Mouse (Mus musculus) embryonic facial prominence, embryonic 11.5 days (tissue): ENCODE measurements around the gene Clpsl2. TPM values are rescaled to one million over a fixed set of nuclear protein-coding genes. Genes with fewer than 3 reads are reported as not detected.

ENCODE experiments used
- ATAC-seq: fragments of 200-750 bp; cut with Nextera tagmentation; replicated peaks from 2 replicates; pipeline ENCODE4 v1.8.0; 2017; ENCODE audit warnings: low read depth; ENCODE audit not compliant: insufficient number of reproducible peaks, low FRiP score, low TSS enrichment
- DNase-seq: peaks from one replicate; pipeline ENCODE4 v3.0.0-alpha.2; 2015; ENCODE audit warnings: low spot score
- H3K27ac ChIP-seq: fragments of 300-500 bp; sonication (generic); replicated peaks from 2 replicates; pipeline ENCODE4 v1.5.1; 2014; ENCODE audit warnings: mild to moderate bottlenecking, low read depth, low read length, control low read depth
- H3K27me3 ChIP-seq: fragments of 300-500 bp; sonication (generic); 2 replicates; pipeline ENCODE4 v1.6.1; 2014; ENCODE audit warnings: mild to moderate bottlenecking, low read length, moderate library complexity, mixed read lengths; ENCODE audit not compliant: control insufficient read depth, insufficient read depth
- H3K36me3 ChIP-seq: fragments of 300-500 bp; sonication (generic); replicated peaks from 2 replicates; pipeline ENCODE4 v1.6.1; 2014; ENCODE audit warnings: low read depth, mild to moderate bottlenecking, low read length, moderate library complexity, mixed read lengths; ENCODE audit not compliant: control insufficient read depth, insufficient read depth
- H3K4me1 ChIP-seq: fragments of 300-500 bp; sonication (generic); 2 replicates; pipeline ENCODE4 v1.6.1; 2014; ENCODE audit warnings: low read length, mixed read lengths; ENCODE audit not compliant: control insufficient read depth, insufficient read depth
- H3K4me2 ChIP-seq: fragments of 300-500 bp; sonication (generic); 2 replicates; pipeline ENCODE4 v1.6.1; 2014; ENCODE audit warnings: low read depth, mild to moderate bottlenecking, control low read depth, low read length, moderate library complexity
- H3K4me3 ChIP-seq: fragments of 300-500 bp; sonication (generic); 2 replicates; pipeline ENCODE4 v1.5.1; 2014; ENCODE audit warnings: low read depth, low read length, control low read depth
- H3K9ac ChIP-seq: fragments of 300-500 bp; sonication (generic); replicated peaks from 2 replicates; pipeline ENCODE4 v1.6.1; 2014; ENCODE audit warnings: mild to moderate bottlenecking, control low read depth, low read length
- H3K9me3 ChIP-seq: fragments of 300-500 bp; sonication (generic); replicated peaks from 2 replicates; pipeline ENCODE4 v1.6.1; 2016; ENCODE audit warnings: mild to moderate bottlenecking, low read length, inconsistent platforms, mixed read lengths; ENCODE audit not compliant: control insufficient read depth
- WGBS: fragments of 180-500 bp; shearing (Covaris S2); extraction: QIAGEN DNeasy Blood & Tissue Kit; methylation state at CpG from one replicate; pipeline ENCODE4 v1.1.7; 2014; 5-methylcytosine and 5-hydroxymethylcytosine counted together
- microRNA-seq: library from miRNA; unstranded; fragments of <30 nt; microRNA quantifications from one replicate; pipeline ENCODE4, GENCODE M21; 2016; ENCODE audit warnings: borderline number of aligned reads
- polyA plus RNA-seq: library from polyadenylated mRNA; unstranded; fragments of >200 nt; fragmentation: Nextera tagmentation; extraction: Ambion mirVana; gene quantifications from 2 replicates; pipeline ENCODE4 v1.2.1, GENCODE M21; 2014

Gene Clpsl2
- polyA plus RNA-seq, 1 experiment from 2014 or later = not detected

- no peaks in the 10 kb centered on the region for H3K27me3 ChIP-seq
- 86% methylated on average over 3 of the region's 3 CpGs for WGBS
- H3K4me2 ChIP-seq = no peak overlapping the region
- H3K9me3 ChIP-seq = no peaks in the 10 kb centered on the region
- DNase-seq = no peak
- no peak overlapping the region for H3K4me3 ChIP-seq
- ATAC-seq = no peak
- peaks cover 16% of the 10 kb centered on the region for H3K36me3 ChIP-seq
- no peak overlapping the region for H3K9ac ChIP-seq
- H3K4me1 ChIP-seq = no peaks in the 10 kb centered on the region
- no peak overlapping the region for H3K27ac ChIP-seq
These were observed 41.4 kb downstream of the Clpsl2 start for GRCm38 (mm10) chr17:28590596-28590995.

GRCm38 (mm10) chr17:28591476-28591875 lies 42.3 kb downstream of the Clpsl2 start:
- 94% methylated on average over 5 of the region's 5 CpGs for WGBS
- Histone ChIP-seq H3K4me3 (no peak overlapping the region), H3K9me3 (no peaks in the 10 kb centered on the region), H3K9ac (no peak overlapping the region), H3K4me2 (no peak overlapping the region), H3K36me3 (peaks cover 16% of the 10 kb centered on the region), H3K27ac (no peak overlapping the region), H3K4me1 (no peaks in the 10 kb centered on the region), H3K27me3 (no peaks in the 10 kb centered on the region)
- DNase-seq (no peak), ATAC-seq (no peak)

- H3K36me3 ChIP-seq = peaks cover 21% of the 10 kb centered on the region
- H3K27me3 ChIP-seq = no peaks in the 10 kb centered on the region
- 13% methylated on average over 4 of the region's 4 CpGs for WGBS
- peak; percentile 81 for DNase-seq
- no peak overlapping the region for H3K4me3 ChIP-seq
- no peak overlapping the region for H3K4me2 ChIP-seq
- no peaks in the 10 kb centered on the region for H3K9me3 ChIP-seq
- no peak for ATAC-seq
- H3K9ac ChIP-seq = no peak overlapping the region
- no peak overlapping the region for H3K27ac ChIP-seq
- no peaks in the 10 kb centered on the region for H3K4me1 ChIP-seq
These were observed 43.8 kb downstream of the Clpsl2 start for GRCm38 (mm10) chr17:28592998-28593397.

GRCm38 (mm10) chr17:28593965-28594364 lies 44.8 kb downstream of the Clpsl2 start:
- no peak overlapping the region for H3K4me3 ChIP-seq
- H3K27ac ChIP-seq = no peak overlapping the region
- H3K9me3 ChIP-seq = no peaks in the 10 kb centered on the region
- H3K9ac ChIP-seq = no peak overlapping the region
- H3K36me3 ChIP-seq = peaks cover 20% of the 10 kb centered on the region
- no peak overlapping the region for H3K4me2 ChIP-seq
- WGBS = 82% methylated on average over 4 of the region's 4 CpGs
- ATAC-seq = no peak
- DNase-seq = no peak
- no peaks in the 10 kb centered on the region for H3K27me3 ChIP-seq
- no peaks in the 10 kb centered on the region for H3K4me1 ChIP-seq

- ATAC-seq = no peak
- Histone ChIP-seq H3K27me3 (no peaks in the 10 kb centered on the region), H3K4me3 (no peak overlapping the region), H3K9me3 (no peaks in the 10 kb centered on the region), H3K4me1 (no peaks in the 10 kb centered on the region), H3K9ac (no peak overlapping the region), H3K4me2 (no peak overlapping the region), H3K36me3 (peaks cover 35% of the 10 kb centered on the region), H3K27ac (no peak overlapping the region)
- 90% methylated on average over 5 of the region's 5 CpGs for WGBS
- DNase-seq = no peak
These were observed 51.6 kb downstream of the Clpsl2 start for GRCm38 (mm10) chr17:28600780-28601179.

- DNase-seq (no peak), ATAC-seq (no peak)
- no peak overlapping the region for H3K9ac ChIP-seq
- no peaks in the 10 kb centered on the region for H3K9me3 ChIP-seq
- H3K27ac ChIP-seq = no peak overlapping the region
- peaks cover 35% of the 10 kb centered on the region for H3K36me3 ChIP-seq
- H3K4me3 ChIP-seq = no peak overlapping the region
- H3K4me2 ChIP-seq = no peak overlapping the region
- 89% methylated on average over 9 of the region's 9 CpGs for WGBS
- no peaks in the 10 kb centered on the region for H3K27me3 ChIP-seq
- no peaks in the 10 kb centered on the region for H3K4me1 ChIP-seq
These were observed 52.5 kb downstream of the Clpsl2 start for GRCm38 (mm10) chr17:28601557-28602250.

Small RNA genes within 50 kb of the gene (microRNA-seq; reads per million reads assigned to microRNA genes)
- gene Gm25195 (not detected), gene Mir6969 (not detected)

Other genes with a start within 250 kb of the Clpsl2 start
- gene Fance, start 235.9 kb upstream of the Clpsl2 start, polyA plus RNA-seq = 18.8 and 21.2 TPM in 2 replicates
- 562 and 613 TPM in 2 replicates for gene Rpl10a, start 220.9 kb upstream of the Clpsl2 start, polyA plus RNA-seq
- 8.6 and 9.0 TPM in 2 replicates for gene Tead3, start 198.6 kb upstream of the Clpsl2 start, polyA plus RNA-seq
- gene Tulp1, start 184.2 kb upstream of the Clpsl2 start, polyA plus RNA-seq = 3.4 and 3.6 TPM in 2 replicates
- 12.3 and 12.8 TPM in 2 replicates for gene Fkbp5, start 31.9 kb upstream of the Clpsl2 start, polyA plus RNA-seq
- gene Armc12, start 18.6 kb upstream of the Clpsl2 start, polyA plus RNA-seq = not detected in 2 replicates
- gene Clps, start 11.4 kb downstream of the Clpsl2 start, polyA plus RNA-seq = not detected in 2 replicates
- 0.34 TPM in 1 of 2 replicates, not detected in the other for gene Lhfpl5, start 26.2 kb downstream of the Clpsl2 start, polyA plus RNA-seq
- 130 and 135 TPM in 2 replicates for gene Srpk1, start 73.3 kb downstream of the Clpsl2 start, polyA plus RNA-seq
- 0.36 and 0.55 TPM in 2 replicates for gene Slc26a8, start 140.8 kb downstream of the Clpsl2 start, polyA plus RNA-seq
- 53.0 and 53.7 TPM in 2 replicates for gene Mapk14, start 141.9 kb downstream of the Clpsl2 start, polyA plus RNA-seq
- gene AC170998.1, start 176.7 kb downstream of the Clpsl2 start, polyA plus RNA-seq = 0.62 and 1.5 TPM in 2 replicates
- 10.3 and 11.5 TPM in 2 replicates for gene Mapk13, start 219.9 kb downstream of the Clpsl2 start, polyA plus RNA-seq